Mouse (Mus musculus): ENCODE measurements at regions not wholly inside any gene's neighbourhood (a gene's known extent, or its start where the extent isn't known, plus 50 kb on each side); places are given as distances from the start of the nearest gene placed in this dataset.

DNA sequence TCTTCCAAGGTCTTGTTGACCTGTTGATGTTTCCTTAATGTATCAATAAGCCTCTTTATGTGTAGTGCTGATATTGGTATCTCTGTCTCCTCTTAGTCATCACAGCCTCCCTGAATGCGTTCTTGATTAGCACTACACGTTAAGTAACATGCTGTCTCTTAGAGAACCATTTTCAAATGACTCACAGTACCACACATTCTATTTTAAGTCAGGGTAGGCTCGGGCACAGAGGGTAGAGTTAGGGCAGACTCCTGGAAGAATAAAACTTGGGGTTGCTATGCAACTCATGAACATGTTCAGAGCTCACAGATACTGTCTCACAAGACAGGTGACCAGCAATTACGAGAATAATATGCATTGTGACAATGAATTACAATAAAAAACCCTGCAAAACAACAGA, 320.1 kb upstream of the Sdr16c6 start:
- no peak overlapping the region for H3K9ac ChIP-seq
- 78% methylated on average over 4 of the region's 4 CpGs for WGBS
- no peaks in the 10 kb centered on the region for H3K36me3 ChIP-seq (ENCODE audit: insufficient read depth)
- H3K4me2 ChIP-seq (ENCODE audit: low read depth): no peak overlapping the region
- peak; percentile 43; the same call in 1 of the 2 replicates for ATAC-seq
- no peak overlapping the region for H3K27ac ChIP-seq (ENCODE audit: low read depth, low read length)
- no peaks in the 10 kb centered on the region for H3K27me3 ChIP-seq (ENCODE audit: insufficient read depth, low read length)
- no peak overlapping the region for H3K4me3 ChIP-seq (ENCODE audit: low read depth, low read length)
- H3K9me3 ChIP-seq (ENCODE audit: low read length): no peaks in the 10 kb centered on the region
- no peaks in the 10 kb centered on the region for H3K4me1 ChIP-seq (ENCODE audit: insufficient read depth)
- no peak for DNase-seq
- TF ChIP-seq CTCF (IDR thresholded peaks at IDR 0.05; ENCODE audit: low read depth): no peak

DNA sequence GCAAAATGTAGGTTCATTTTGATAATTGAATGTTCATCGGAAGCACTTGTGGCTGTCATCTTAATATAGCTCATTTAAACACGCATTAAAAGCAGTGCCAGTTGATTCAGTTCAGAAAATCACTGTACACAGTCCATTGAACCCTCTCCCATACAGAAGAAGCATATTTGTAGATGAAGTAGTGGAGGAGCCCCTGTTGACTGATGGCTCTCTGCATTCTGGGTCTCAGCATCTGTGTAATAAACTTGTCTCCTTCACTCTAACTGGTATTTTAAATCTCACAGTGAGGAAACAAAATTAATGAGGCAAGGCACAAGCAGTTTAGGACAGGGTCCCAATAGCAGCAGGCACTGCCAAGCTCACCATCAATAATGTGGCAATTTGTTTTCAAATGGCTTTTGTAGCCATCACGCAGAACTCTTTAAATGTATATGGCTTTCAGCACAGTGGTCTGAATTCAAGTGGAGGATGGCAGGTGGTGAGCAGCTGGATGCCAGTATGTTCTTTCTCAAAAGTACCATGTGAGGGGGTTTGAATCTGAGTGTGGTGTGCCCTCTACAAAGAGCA, 302.8 kb upstream of the Sdr16c6 start:
- DNase-seq (no peak), ATAC-seq (no peak)
- Histone ChIP-seq H3K27me3 (ENCODE audit: insufficient read depth, low read length) (no peaks in the 10 kb centered on the region), H3K27ac (ENCODE audit: low read depth, low read length) (no peak overlapping the region), H3K9me3 (ENCODE audit: low read length) (no peaks in the 10 kb centered on the region), H3K9ac (no peak overlapping the region), H3K4me2 (ENCODE audit: low read depth) (no peak overlapping the region), H3K4me3 (ENCODE audit: low read depth, low read length) (no peak overlapping the region), H3K4me1 (ENCODE audit: insufficient read depth) (no peaks in the 10 kb centered on the region), H3K36me3 (ENCODE audit: insufficient read depth) (no peaks in the 10 kb centered on the region)
- TF ChIP-seq CTCF (IDR thresholded peaks at IDR 0.05; ENCODE audit: low read depth): no peak
- 63% methylated on average over 3 of the region's 3 CpGs for WGBS

DNA sequence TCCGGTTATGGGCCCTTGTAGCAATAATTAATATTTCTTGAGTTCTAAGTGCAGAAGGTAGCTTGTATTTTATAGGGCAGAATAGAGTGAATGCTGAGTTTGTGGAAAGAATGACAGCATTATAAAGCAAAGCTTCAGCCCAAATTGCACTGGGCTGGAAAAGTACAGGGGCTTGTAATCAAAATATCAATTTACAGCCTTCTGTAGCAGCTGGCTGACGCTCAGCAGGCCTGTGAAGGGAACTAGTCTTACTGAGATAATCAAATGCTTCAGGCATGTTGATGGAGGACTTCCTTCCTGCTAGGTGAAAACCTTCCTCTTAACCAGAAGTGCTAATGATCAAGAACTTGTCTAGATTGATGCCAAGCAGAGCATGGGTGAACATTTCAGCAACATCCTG, 257.9 kb upstream of the Sdr16c6 start:
- Histone ChIP-seq H3K4me1 (ENCODE audit: insufficient read depth) (no peaks in the 10 kb centered on the region), H3K4me2 (ENCODE audit: low read depth) (no peak overlapping the region), H3K27ac (ENCODE audit: low read depth, low read length) (no peak overlapping the region), H3K9me3 (ENCODE audit: low read length) (no peaks in the 10 kb centered on the region), H3K36me3 (ENCODE audit: insufficient read depth) (no peaks in the 10 kb centered on the region), H3K9ac (no peak overlapping the region), H3K27me3 (ENCODE audit: insufficient read depth, low read length) (no peaks in the 10 kb centered on the region), H3K4me3 (ENCODE audit: low read depth, low read length) (no peak overlapping the region)
- WGBS: 55% methylated on average over 2 of the region's 2 CpGs
- no peak for TF ChIP-seq CTCF (IDR thresholded peaks at IDR 0.05; ENCODE audit: low read depth)
- ATAC-seq: peak; percentile 36; the same call in 1 of the 2 replicates
- DNase-seq: no peak

DNA sequence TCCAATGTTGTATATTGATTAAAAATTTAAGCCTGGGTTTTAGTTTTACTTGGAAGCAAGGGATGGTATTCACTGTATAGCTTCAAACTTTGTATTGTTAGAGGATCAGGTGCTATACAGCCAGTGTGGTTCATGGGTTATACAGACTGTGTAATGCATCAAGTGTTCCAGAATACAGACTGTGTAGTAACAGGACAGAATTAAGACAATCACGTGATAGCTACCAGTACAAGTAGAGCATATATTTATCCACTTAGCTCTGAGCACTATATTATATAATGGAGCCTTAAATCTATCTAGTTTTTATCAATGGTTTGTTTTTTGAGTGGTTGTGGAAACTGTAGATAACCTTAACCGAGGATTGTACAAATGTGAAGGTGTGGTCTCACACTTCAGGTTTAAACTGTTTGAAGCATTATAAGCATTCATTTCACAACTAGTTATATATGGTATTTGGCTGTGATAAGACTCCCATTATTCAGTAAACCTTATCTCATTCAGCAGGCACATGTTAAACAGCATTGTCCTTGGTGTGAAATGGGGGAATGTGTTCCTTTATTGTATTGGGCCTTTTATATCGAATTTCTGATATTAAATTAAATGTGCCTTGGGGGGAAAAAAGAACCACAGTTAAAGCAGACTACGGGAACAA, 256.3 kb upstream of the Sdr16c6 start:
- Histone ChIP-seq H3K4me1 (ENCODE audit: insufficient read depth) (no peaks in the 10 kb centered on the region), H3K9ac (no peak overlapping the region), H3K27me3 (ENCODE audit: insufficient read depth, low read length) (no peaks in the 10 kb centered on the region), H3K4me2 (ENCODE audit: low read depth) (no peak overlapping the region), H3K4me3 (ENCODE audit: low read depth, low read length) (no peak overlapping the region), H3K36me3 (ENCODE audit: insufficient read depth) (no peaks in the 10 kb centered on the region), H3K9me3 (ENCODE audit: low read length) (no peaks in the 10 kb centered on the region), H3K27ac (ENCODE audit: low read depth, low read length) (no peak overlapping the region)
- no peak for TF ChIP-seq CTCF (IDR thresholded peaks at IDR 0.05; ENCODE audit: low read depth)
- ATAC-seq (no peak), DNase-seq (no peak)
- 86% methylated on average over 4 of the region's 4 CpGs for WGBS

DNA sequence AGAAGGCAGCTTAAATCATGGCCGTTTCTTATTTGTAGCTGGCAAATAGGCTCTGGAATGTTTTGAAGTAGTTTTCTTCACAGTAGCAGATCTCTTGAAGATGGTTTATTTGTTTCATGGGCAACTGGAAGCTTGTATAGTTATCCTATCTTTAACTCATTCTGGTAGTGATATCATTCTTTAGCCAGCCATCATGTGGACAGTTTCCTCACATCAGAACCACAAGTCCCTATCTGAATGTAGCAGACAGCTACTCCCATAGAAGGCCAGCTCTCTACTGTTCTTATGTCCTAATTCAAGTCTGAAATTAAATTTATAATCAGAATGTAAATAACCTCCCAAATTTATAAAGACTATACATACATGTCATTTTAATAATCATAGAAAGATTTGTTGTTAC, 253.8 kb upstream of the Sdr16c6 start:
- H3K4me2 ChIP-seq (ENCODE audit: low read depth): no peak overlapping the region
- no peak overlapping the region for H3K9ac ChIP-seq
- ATAC-seq: no peak
- H3K4me1 ChIP-seq (ENCODE audit: insufficient read depth): no peaks in the 10 kb centered on the region
- no peak for TF ChIP-seq CTCF (IDR thresholded peaks at IDR 0.05; ENCODE audit: low read depth)
- H3K27ac ChIP-seq (ENCODE audit: low read depth, low read length): no peak overlapping the region
- no peaks in the 10 kb centered on the region for H3K36me3 ChIP-seq (ENCODE audit: insufficient read depth)
- no peak for DNase-seq
- H3K4me3 ChIP-seq (ENCODE audit: low read depth, low read length): no peak overlapping the region
- H3K9me3 ChIP-seq (ENCODE audit: low read length): no peaks in the 10 kb centered on the region
- WGBS: 87% methylated on average over 1 of the region's 1 CpGs
- H3K27me3 ChIP-seq (ENCODE audit: insufficient read depth, low read length): no peaks in the 10 kb centered on the region

DNA sequence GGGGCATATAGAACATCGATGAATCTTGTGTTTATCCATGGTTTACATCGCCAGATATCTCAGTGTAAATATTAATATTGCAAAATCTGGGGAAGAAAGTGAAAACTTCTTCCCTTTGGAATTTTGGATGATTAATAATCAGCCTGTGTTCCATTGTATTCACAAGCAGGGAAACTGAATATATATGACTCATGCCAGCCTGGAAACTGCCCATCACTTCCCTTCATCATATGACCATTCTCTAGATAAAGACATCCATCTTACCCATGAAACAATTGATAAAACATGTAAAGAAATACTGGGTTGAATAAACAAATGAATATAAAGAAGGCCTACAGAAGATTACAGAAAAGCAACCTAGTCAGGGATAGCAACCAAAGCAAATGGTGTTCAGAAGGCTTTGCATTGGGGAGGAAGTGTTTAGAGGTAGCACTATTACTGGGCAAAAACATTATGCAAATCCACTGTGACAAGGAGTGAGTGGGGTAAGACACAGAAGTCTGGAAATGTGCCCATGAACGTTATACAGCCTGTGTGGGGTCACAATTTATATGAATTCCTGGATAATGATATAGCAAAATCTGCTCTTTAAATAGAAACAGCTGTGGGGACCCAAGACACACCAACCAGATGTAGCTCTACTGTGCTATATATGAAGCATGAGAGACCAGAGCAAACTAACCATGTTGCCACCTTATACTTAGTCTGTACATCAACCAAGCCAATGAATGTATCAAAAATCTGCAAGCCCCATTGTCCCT, 238.5 kb upstream of the Sdr16c6 start:
- H3K9ac ChIP-seq: no peak overlapping the region
- 76% methylated on average over 3 of the region's 3 CpGs for WGBS

DNA sequence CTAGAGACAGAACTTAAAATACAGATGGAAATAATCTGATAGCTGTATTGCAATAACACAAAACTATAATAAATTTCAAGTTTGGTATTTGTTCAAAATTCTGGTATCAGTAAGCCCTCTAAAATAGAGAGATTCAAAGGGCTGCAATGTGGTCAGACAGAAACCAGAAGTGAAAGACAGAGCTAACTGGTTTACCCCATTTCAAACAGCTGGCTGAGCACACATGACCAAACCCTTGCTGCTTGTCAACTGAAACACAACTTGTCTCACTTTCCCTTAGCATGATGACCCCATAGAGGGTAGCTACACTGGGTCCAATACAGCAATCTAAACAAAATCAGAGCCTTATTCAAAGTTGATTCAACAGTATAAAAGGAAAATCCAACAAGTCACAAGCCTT, 234.2 kb upstream of the Sdr16c6 start:
- ATAC-seq (no peak), DNase-seq (no peak)
- Histone ChIP-seq H3K4me2 (ENCODE audit: low read depth) (no peak overlapping the region), H3K9ac (no peak overlapping the region), H3K4me1 (ENCODE audit: insufficient read depth) (no peaks in the 10 kb centered on the region), H3K27ac (ENCODE audit: low read depth, low read length) (no peak overlapping the region), H3K27me3 (ENCODE audit: insufficient read depth, low read length) (no peaks in the 10 kb centered on the region), H3K4me3 (ENCODE audit: low read depth, low read length) (no peak overlapping the region), H3K36me3 (ENCODE audit: insufficient read depth) (no peaks in the 10 kb centered on the region), H3K9me3 (ENCODE audit: low read length) (no peaks in the 10 kb centered on the region)
- no peak for TF ChIP-seq CTCF (IDR thresholded peaks at IDR 0.05; ENCODE audit: low read depth)

More for the DNA sequence above, 238.5 kb upstream of the Sdr16c6 start:
- H3K27me3 ChIP-seq (ENCODE audit: insufficient read depth, low read length): no peaks in the 10 kb centered on the region
- no peak for TF ChIP-seq CTCF (IDR thresholded peaks at IDR 0.05; ENCODE audit: low read depth)
- H3K4me3 ChIP-seq (ENCODE audit: low read depth, low read length): no peak overlapping the region
- ATAC-seq: no peak
- no peak overlapping the region for H3K27ac ChIP-seq (ENCODE audit: low read depth, low read length)
- DNase-seq: no peak
- no peak overlapping the region for H3K4me2 ChIP-seq (ENCODE audit: low read depth)
- no peaks in the 10 kb centered on the region for H3K4me1 ChIP-seq (ENCODE audit: insufficient read depth)
- no peaks in the 10 kb centered on the region for H3K36me3 ChIP-seq (ENCODE audit: insufficient read depth)
- H3K9me3 ChIP-seq (ENCODE audit: low read length): no peaks in the 10 kb centered on the region
